Mouse (Mus musculus): Measurements from ENCODE around the gene Ccdc51. TPM values are rescaled to one million over a fixed set of nuclear protein-coding genes. Genes with fewer than 3 reads are reported as not detected.

Gene Ccdc51
- total and polyA plus RNA-seq, 3 experiments, result 15.1 to 28.4 TPM; not detected in 1

DNA sequence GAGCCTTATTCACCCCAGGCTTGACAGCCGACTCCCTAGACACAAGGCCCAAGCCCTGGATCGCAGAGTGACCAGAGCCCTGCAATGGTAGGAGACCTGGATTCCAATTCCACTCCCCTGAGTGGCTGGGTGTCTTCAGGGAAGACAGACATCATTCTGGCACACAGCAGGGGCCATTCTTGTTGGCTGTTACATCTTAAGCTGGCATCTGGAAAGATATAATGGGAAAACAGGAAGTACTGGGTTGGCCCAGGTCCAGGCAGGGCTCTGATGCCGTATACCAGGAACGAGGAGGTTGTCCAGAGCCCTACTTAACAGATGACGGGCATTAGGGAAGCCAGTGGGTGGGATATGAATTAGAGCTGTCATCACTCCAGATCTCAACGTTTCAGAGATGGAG is 41.0 kb downstream of the Ccdc51 start:
- Histone ChIP-seq H3K36me3 (ENCODE audit: control insufficient read depth in 1 of 2, insufficient read depth in 2 of 2, low read length in 2 of 2) (peaks cover 0 to 4% of the 10 kb centered on the region in 2 experiments; a peak in 2 of 4 replicates), H3K27ac (ENCODE audit: control insufficient read depth, low read depth, low read length) (no peak overlapping the region), H3K4me1 (ENCODE audit: control insufficient read depth in 1 of 2, insufficient read depth in 2 of 2, low read length in 2 of 2) (peaks cover 2 to 14% of the 10 kb centered on the region in 2 experiments; a peak in 3 of 4 replicates), H3K27me3 (ENCODE audit: control insufficient read depth in 1 of 2, insufficient read depth in 2 of 2, low read length in 2 of 2) (no peaks in the 10 kb centered on the region; a peak in 1 of 4 replicates), H3K79me2 (ENCODE audit: control insufficient read depth, insufficient read depth, low read length, poor library complexity) (no peaks in the 10 kb centered on the region), H3K4me3 (ENCODE audit: control insufficient read depth in 1 of 2, insufficient read depth in 1 of 2, low read depth in 2 of 2, low read length in 2 of 2) (no peak overlapping the region), H3K9me3 (replicated peaks; ENCODE audit: insufficient read depth, low read length) (no peaks in the 10 kb centered on the region), H3K9ac (ENCODE audit: control insufficient read depth, low read depth, low read length, poor library complexity, severe bottlenecking) (no peak overlapping the region)
- TF ChIP-seq ZC3H11A (IDR thresholded peaks at IDR 0.05; ENCODE audit: low read depth, low read length) (no peak), MYC (IDR thresholded peaks at IDR 0.05; ENCODE audit: low read depth, low read length) (no peak), NRF1 (IDR thresholded peaks at IDR 0.05; ENCODE audit: insufficient read depth, low read depth, low read length, poor library complexity, severe bottlenecking) (no peak), RCOR1 (IDR thresholded peaks at IDR 0.05; ENCODE audit: low read depth, low read length) (no peak), MEF2A (IDR thresholded peaks at IDR 0.05; ENCODE audit: extremely low read depth, insufficient replicate concordance, low read depth, low read length, poor library complexity, severe bottlenecking) (no peak), GATA1 (IDR thresholded peaks at IDR 0.05; ENCODE audit: low read depth, low read length) (no peak), SIN3A (IDR thresholded peaks at IDR 0.05; ENCODE audit: low read length) (no peak), TBP (IDR thresholded peaks at IDR 0.05; ENCODE audit: low read depth, low read length) (no peak), HCFC1 (IDR thresholded peaks at IDR 0.05; ENCODE audit: low read depth, low read length) (no peak), ZMIZ1 (IDR thresholded peaks at IDR 0.05; ENCODE audit: low read depth, low read length) (no peak), MAZ (IDR thresholded peaks at IDR 0.05; ENCODE audit: low read depth, low read length) (no peak), E2F4 (IDR thresholded peaks at IDR 0.05; ENCODE audit: borderline replicate concordance, low read depth, low read length) (no peak), GABPA (IDR thresholded peaks at IDR 0.05; ENCODE audit: low read depth, low read length) (no peak), CTCF (IDR thresholded peaks at IDR 0.05 in 2 of 3, conservative IDR thresholded peaks at IDR 0.05 in 1 of 3; ENCODE audit: control insufficient read depth in 1 of 3, insufficient read depth in 1 of 3, low read depth in 2 of 3, low read length in 3 of 3, poor library complexity in 1 of 3, severe bottlenecking in 1 of 3) (no peak), RAD21 (IDR thresholded peaks at IDR 0.05; ENCODE audit: low read depth, low read length) (no peak), ELF1 (IDR thresholded peaks at IDR 0.05; ENCODE audit: low read depth, low read length) (no peak), NELFE (IDR thresholded peaks at IDR 0.05; ENCODE audit: low read depth, low read length) (no peak), SMC3 (IDR thresholded peaks at IDR 0.05; ENCODE audit: low read depth, low read length) (no peak), ZKSCAN1 (IDR thresholded peaks at IDR 0.05; ENCODE audit: low read depth, low read length) (no peak)
- DNase-seq (ENCODE audit: low read depth, low spot score), result peak; percentile 54

DNA sequence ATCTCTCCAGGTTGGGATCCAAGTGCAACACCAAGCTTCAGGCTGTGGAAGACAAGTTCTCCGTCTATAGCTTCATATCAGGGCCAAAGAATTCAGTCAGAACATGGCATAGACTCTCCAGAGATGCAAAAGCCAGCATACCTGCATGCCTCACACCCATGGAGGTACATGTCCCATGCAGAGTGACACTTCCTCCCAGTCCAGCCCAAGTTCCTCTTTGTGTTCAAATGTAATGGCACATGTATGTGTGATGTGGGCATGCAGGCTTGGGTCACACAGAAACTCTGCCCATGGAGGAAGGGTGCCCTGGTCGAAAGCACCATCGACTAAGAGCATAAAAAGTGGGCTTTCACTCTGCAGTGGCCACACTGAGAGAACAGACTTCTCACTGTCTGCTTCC is 41.9 kb downstream of the Ccdc51 start:
- Histone ChIP-seq H3K27ac (ENCODE audit: control insufficient read depth, low read depth, low read length) (no peak overlapping the region), H3K9ac (ENCODE audit: control insufficient read depth, low read depth, low read length, poor library complexity, severe bottlenecking) (no peak overlapping the region), H3K4me1 (ENCODE audit: control insufficient read depth in 1 of 2, insufficient read depth in 2 of 2, low read length in 2 of 2) (peaks cover 2 to 14% of the 10 kb centered on the region in 2 experiments; a peak in 3 of 4 replicates), H3K36me3 (ENCODE audit: control insufficient read depth in 1 of 2, insufficient read depth in 2 of 2, low read length in 2 of 2) (peaks cover 0 to 4% of the 10 kb centered on the region in 2 experiments; a peak in 2 of 4 replicates), H3K4me3 (ENCODE audit: control insufficient read depth in 1 of 2, insufficient read depth in 1 of 2, low read depth in 2 of 2, low read length in 2 of 2) (no peak overlapping the region), H3K27me3 (ENCODE audit: control insufficient read depth in 1 of 2, insufficient read depth in 2 of 2, low read length in 2 of 2) (no peaks in the 10 kb centered on the region; a peak in 1 of 4 replicates), H3K79me2 (ENCODE audit: control insufficient read depth, insufficient read depth, low read length, poor library complexity) (no peaks in the 10 kb centered on the region), H3K9me3 (replicated peaks; ENCODE audit: insufficient read depth, low read length) (no peaks in the 10 kb centered on the region)
- DNase-seq (ENCODE audit: low read depth, low spot score), result peak; percentile 9
- TF ChIP-seq SMC3 (IDR thresholded peaks at IDR 0.05; ENCODE audit: low read depth, low read length) (no peak), CHD2 (IDR thresholded peaks at IDR 0.05; ENCODE audit: low read length) (no peak), TBP (IDR thresholded peaks at IDR 0.05; ENCODE audit: low read depth, low read length) (no peak), TAL1 (IDR thresholded peaks at IDR 0.05; ENCODE audit: low read length) (no peak), TCF12 (IDR thresholded peaks at IDR 0.05; ENCODE audit: low read depth, low read length) (no peak), ZC3H11A (IDR thresholded peaks at IDR 0.05; ENCODE audit: low read depth, low read length) (no peak), GABPA (IDR thresholded peaks at IDR 0.05; ENCODE audit: low read depth, low read length) (no peak), POLR2A (IDR thresholded peaks at IDR 0.05; ENCODE audit: control insufficient read depth in 1 of 2, insufficient read depth in 1 of 2, low read depth in 1 of 2, low read length in 2 of 2, poor library complexity in 1 of 2) (no peak), JUND (IDR thresholded peaks at IDR 0.05; ENCODE audit: low read depth, low read length) (no peak), RAD21 (IDR thresholded peaks at IDR 0.05; ENCODE audit: low read depth, low read length) (no peak), ELF1 (IDR thresholded peaks at IDR 0.05; ENCODE audit: low read depth, low read length) (no peak), KAT2A (conservative IDR thresholded peaks at IDR 0.05; ENCODE audit: low read depth, low read length) (no peak), MEF2A (IDR thresholded peaks at IDR 0.05; ENCODE audit: extremely low read depth, insufficient replicate concordance, low read depth, low read length, poor library complexity, severe bottlenecking) (no peak), MYB (IDR thresholded peaks at IDR 0.05; ENCODE audit: low read depth, low read length) (no peak)

Data from MEL (cell line).